Mouse (Mus musculus) C2C12 (cell line): Measurements from ENCODE around the gene Ccm2l. TPM values are rescaled to one million over a fixed set of nuclear protein-coding genes. Genes with fewer than 3 reads are reported as not detected.

Source experiments
- H3K27me3 ChIP-seq: one replicate; pipeline ENCODE4 v1.6.1; 2011; ENCODE audit not compliant: control insufficient read depth, insufficient read depth, insufficient read length
- H3K36me3 ChIP-seq: one replicate; pipeline ENCODE4 v1.6.1; 2011; ENCODE audit not compliant: control insufficient read depth, insufficient read depth
- H3K4me3 ChIP-seq: one replicate; pipeline ENCODE4 v1.5.1; 2011; ENCODE audit warnings: mild to moderate bottlenecking, control low read depth; ENCODE audit not compliant: poor library complexity, insufficient read depth, severe bottlenecking
- H3K79me2 ChIP-seq: one replicate; pipeline ENCODE4 v1.6.1; 2011; ENCODE audit not compliant: control insufficient read depth, insufficient read depth
- H3K79me3 ChIP-seq: one replicate; pipeline ENCODE4 v1.6.1; 2011; ENCODE audit warnings: low read depth, control low read depth
- H3ac ChIP-seq: one replicate; pipeline ENCODE3; 2011; ENCODE audit warnings: low read depth; ENCODE audit not compliant: control insufficient read depth, insufficient read length
- CEBPB ChIP-seq: IDR thresholded peaks from one replicate; pipeline ENCODE4 v1.6.1; 2011; ENCODE audit warnings: low read depth, mild to moderate bottlenecking, control low read depth, moderate library complexity
- CTCF ChIP-seq: IDR thresholded peaks from one replicate; pipeline ENCODE4 v1.5.1; 2011; ENCODE audit not compliant: control insufficient read depth, insufficient read depth, insufficient read length
- FOSL1 ChIP-seq: IDR thresholded peaks from one replicate; pipeline ENCODE4 v1.8.0; 2011; ENCODE audit warnings: mild to moderate bottlenecking, low read length; ENCODE audit not compliant: poor library complexity, insufficient read depth, severe bottlenecking
- MAX ChIP-seq: IDR thresholded peaks from one replicate; pipeline ENCODE4 v1.6.1; 2011; ENCODE audit warnings: mild to moderate bottlenecking, control low read depth
- MYOD1 ChIP-seq: IDR thresholded peaks from one replicate; pipeline ENCODE4 v1.6.1; 2011; ENCODE audit warnings: low read depth; ENCODE audit not compliant: control insufficient read depth, insufficient read length
- MYOG ChIP-seq: IDR thresholded peaks from one replicate; pipeline ENCODE4 v1.6.1; 2011; ENCODE audit not compliant: control insufficient read depth, insufficient read length; ENCODE audit errors: extremely low read depth
- USF1 ChIP-seq: IDR thresholded peaks from one replicate; pipeline ENCODE4 v1.6.1; 2011; ENCODE audit warnings: low read depth, mild to moderate bottlenecking, control low read depth, moderate library complexity
- polyA plus RNA-seq: library from polyadenylated mRNA; unstranded; fragments of >200 nt; fragmentation: generic; extraction: Trizol; gene quantifications from one replicate; pipeline ENCODE4 v1.2.1, GENCODE M21; 2012; ENCODE audit warnings: missing spikeins

The Ccm2l gene
- polyA plus RNA-seq, 1 experiment: not detected

DNA sequence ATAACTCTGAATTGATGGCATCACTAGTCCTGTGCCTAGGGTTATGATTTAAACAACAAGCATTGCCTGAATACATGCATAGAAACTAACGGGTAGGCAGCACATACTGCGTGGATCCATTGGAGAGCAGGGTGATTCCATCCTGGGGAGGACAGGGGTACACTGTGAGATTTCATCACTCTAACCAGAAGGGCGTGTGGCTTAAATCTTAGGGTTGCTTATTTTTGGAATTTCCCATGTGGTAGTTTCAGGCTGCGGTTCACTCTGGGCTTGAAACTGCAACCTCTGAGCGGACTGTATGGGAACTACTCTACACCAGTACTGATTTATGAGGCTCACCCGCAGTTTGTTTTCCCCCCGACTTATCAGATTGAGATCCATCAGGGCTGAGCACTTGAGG, 45.5 kb downstream of the Ccm2l start:
- no peak overlapping the region for H3K4me3 ChIP-seq
- H3K79me2 ChIP-seq: no peaks in the 10 kb centered on the region
- H3K79me3 ChIP-seq: no peaks in the 10 kb centered on the region
- TF ChIP-seq MYOG (no peak), MAX (no peak), FOSL1 (no peak), CEBPB (no peak), CTCF (no peak), USF1 (no peak), MYOD1 (no peak)
- H3K36me3 ChIP-seq: no peaks in the 10 kb centered on the region
- peaks cover 44% of the 10 kb centered on the region for H3K27me3 ChIP-seq
- no peak overlapping the region for H3ac ChIP-seq

GRCm38 (mm10) chr2:153115679-153116081, 49.9 kb downstream of the Ccm2l start:
- no peaks in the 10 kb centered on the region for H3K36me3 ChIP-seq
- H3K27me3 ChIP-seq: peaks cover 9% of the 10 kb centered on the region
- H3K79me3 ChIP-seq: no peaks in the 10 kb centered on the region
- no peak overlapping the region for H3K4me3 ChIP-seq
- H3ac ChIP-seq: no peak overlapping the region
- no peaks in the 10 kb centered on the region for H3K79me2 ChIP-seq
- TF ChIP-seq CEBPB: no peak
- no peak for TF ChIP-seq USF1
- no peak for TF ChIP-seq CTCF
- no peak for TF ChIP-seq MAX
- no peak for TF ChIP-seq FOSL1
- TF ChIP-seq MYOG: no peak
- no peak for TF ChIP-seq MYOD1

DNA sequence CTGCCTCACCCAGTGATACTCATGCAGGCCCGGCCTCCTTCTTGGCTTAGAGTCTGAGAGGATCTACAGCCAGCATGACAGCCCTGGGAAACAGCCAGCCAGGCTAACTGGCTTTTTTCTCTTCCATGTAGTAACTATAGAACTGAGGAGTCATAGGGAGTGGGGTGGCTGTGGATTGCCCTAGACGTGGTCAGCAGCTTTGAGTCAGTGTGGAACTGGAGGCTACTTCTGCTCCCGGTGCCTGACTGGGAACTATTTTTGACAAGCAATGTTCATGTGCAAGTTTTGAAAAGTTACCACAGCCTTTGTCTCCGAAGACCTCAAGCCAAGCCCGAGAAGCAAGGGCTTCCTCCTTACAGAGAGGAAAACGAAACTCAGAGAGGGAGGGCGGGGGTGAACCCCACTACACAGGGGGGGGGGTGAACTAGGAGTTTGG, 51.3 kb downstream of the Ccm2l start:
- H3ac ChIP-seq: no peak overlapping the region
- H3K79me2 ChIP-seq: no peaks in the 10 kb centered on the region
- no peak overlapping the region for H3K4me3 ChIP-seq
- no peaks in the 10 kb centered on the region for H3K36me3 ChIP-seq
- TF ChIP-seq CTCF (no peak), USF1 (no peak), MAX (no peak), MYOG (no peak), CEBPB (no peak), MYOD1 (no peak), FOSL1 (no peak)
- no peaks in the 10 kb centered on the region for H3K79me3 ChIP-seq
- H3K27me3 ChIP-seq: peaks cover 9% of the 10 kb centered on the region

DNA sequence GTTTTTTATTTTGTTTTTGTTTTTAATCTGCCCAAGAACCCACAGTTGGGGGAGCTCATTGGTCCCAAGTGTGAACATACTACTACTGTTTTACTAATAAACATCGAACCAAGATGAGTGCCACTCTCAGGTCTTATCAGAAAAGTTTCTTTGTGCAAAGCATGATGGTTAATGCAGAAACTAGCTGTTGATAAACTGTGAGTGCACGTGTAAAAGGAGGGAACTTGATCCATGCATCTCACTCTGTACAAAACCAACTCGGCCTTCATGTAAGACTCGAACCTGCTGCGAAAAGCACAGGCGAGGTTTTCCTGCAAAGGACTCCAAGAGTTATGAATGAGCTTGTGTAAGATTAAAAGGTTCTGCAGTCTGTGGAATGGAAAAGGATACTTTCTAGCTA, 53.7 kb downstream of the Ccm2l start:
- Histone ChIP-seq H3K4me3 (no peak overlapping the region), H3K79me2 (no peaks in the 10 kb centered on the region), H3ac (no peak overlapping the region), H3K36me3 (no peaks in the 10 kb centered on the region), H3K27me3 (no peaks in the 10 kb centered on the region), H3K79me3 (no peaks in the 10 kb centered on the region)
- TF ChIP-seq CEBPB (no peak), MYOD1 (no peak), MYOG (no peak), MAX (no peak), FOSL1 (no peak), CTCF (no peak), USF1 (no peak)

GRCm38 (mm10) chr2:153120126-153120525, 54.4 kb downstream of the Ccm2l start:
- H3K36me3 ChIP-seq: no peaks in the 10 kb centered on the region
- no peaks in the 10 kb centered on the region for H3K79me2 ChIP-seq
- H3K4me3 ChIP-seq: no peak overlapping the region
- H3K27me3 ChIP-seq: no peaks in the 10 kb centered on the region
- H3ac ChIP-seq: no peak overlapping the region
- no peaks in the 10 kb centered on the region for H3K79me3 ChIP-seq
- TF ChIP-seq CTCF: no peak
- TF ChIP-seq USF1: no peak
- no peak for TF ChIP-seq CEBPB
- TF ChIP-seq MYOD1: no peak
- TF ChIP-seq MAX: no peak
- no peak for TF ChIP-seq FOSL1
